Mouse (Mus musculus) frontal cortex, postnatal 25 days (tissue): ENCODE results near the gene Ina.
"Not testable (repeated sequence)": the region's sequence is repeated elsewhere in the genome, so short reads cannot be mapped to it uniquely, and the experiment has no call there.

Experiments
- DNase-seq, 2 experiments: peaks; one replicate each; pipeline ENCODE4 v3.0.0; 2022; ENCODE audit warnings: low spot score in 2 of 2

Gene Ina

GRCm38 (mm10) chr19:47014447-47015381 is at the start of gene Ina, which contains the start of gene Nt5c2:
Gene Ina (plus strand): TSS chr19:47014698.
Gene Nt5c2 (minus strand): TSS chr19:47015153.
- DNase-seq, result peak; percentile 39 to 66

- no peak for DNase-seq
Observed at GRCm38 (mm10) chr19:46965496-46965895, 49.0 kb upstream of the Ina start.

DNA sequence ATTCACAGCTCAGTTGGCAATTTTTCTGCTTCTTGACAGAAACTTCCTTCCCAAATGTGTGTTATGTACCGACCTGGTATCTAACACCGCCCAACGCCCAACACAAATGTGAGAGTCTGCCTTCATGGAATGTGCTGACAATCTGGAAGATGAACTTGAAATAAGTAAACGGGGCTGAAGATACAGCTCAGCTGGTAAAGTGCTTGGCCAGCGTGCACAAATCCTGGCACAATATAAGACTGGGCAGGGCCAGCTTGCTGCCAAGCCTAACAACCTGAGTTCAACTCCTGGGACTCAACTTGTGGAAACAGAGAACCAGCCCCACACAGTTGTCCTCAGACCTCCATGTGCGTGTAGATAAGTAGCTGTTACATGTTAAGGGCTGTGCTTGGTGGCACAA is 48.2 kb upstream of the Ina start:
- DNase-seq, result no peak

- DNase-seq, result no peak
Observed at GRCm38 (mm10) chr19:46967861-46968260, 46.6 kb upstream of the Ina start.

GRCm38 (mm10) chr19:46968833-46969232 is 45.7 kb upstream of the Ina start:
- DNase-seq, result no peak

GRCm38 (mm10) chr19:46969286-46969985 is 45.1 kb upstream of the Ina start:
- DNase-seq, result no peak

DNA sequence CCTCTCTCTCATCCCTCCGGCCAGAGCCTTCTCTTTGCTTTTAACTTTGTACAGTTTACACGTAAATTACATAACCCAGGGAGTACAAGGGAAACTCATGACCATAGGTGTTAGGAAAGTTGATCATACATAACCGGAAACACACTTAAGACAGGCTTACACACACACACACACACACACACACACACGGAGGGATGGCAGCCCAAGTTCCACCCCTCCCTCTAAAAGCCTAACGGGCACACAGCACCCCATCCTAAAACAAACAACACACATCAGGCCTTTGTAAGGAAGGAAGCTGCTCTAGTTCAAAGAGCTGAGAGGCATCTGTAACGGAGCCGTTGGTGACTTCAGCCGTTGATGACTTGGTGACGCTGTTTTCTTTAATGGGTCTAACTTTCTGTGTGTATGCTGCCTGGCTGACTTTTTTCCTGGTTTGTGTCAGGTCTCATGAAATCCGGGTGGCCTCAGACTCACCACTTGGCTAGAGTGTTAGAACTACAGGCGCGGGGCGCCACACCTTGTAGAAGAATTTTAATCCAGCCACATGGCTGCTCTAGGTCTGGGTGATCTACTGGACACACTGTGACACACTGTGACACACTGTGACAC is 44.3 kb upstream of the Ina start:
- DNase-seq, result no peak

- DNase-seq, result no peak
Observed at GRCm38 (mm10) chr19:46971051-46971689, 43.3 kb upstream of the Ina start.

- no peak for DNase-seq
Observed at GRCm38 (mm10) chr19:46971712-46972111, 42.8 kb upstream of the Ina start.

DNA sequence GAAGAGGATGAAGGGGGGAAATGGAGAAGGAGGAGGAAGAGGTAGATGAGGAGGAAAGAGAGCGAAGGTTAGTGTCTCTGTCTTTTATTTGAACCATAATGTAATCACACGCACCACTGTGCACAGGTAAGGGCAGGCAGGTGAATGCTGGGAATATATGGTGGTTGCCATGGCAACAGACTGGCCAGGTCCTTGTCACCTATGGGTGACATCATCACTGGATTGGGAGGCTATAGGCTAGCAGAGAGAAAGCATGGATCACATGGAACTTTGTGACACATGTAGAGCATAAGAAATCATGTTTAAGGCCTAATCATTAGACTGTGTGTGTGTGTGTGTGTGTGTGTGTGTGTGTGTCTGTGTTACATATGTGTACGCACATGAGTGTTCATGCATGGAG is 42.3 kb upstream of the Ina start:
- DNase-seq, result no peak

DNA sequence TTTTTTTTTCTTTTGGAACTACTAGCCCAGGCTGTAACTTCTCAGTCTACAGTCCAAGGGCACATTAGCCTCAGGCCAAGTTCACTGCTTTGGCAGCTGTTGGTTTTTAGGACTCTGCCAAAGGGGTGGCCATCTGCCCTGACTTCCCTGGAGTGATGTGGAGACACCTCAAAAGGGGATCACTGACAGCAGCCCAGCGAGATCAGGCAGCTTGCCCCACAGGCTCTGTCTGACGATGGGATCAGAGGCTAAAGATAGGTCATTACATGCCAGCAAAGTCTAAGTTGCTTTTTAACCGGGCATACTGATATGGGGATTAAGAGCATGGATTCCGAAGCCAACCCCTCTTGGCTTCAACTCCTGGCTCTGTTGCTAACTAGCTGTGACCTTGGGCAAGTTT is 38.9 kb upstream of the Ina start:
- DNase-seq, result no peak

- no peak for DNase-seq
Observed at GRCm38 (mm10) chr19:46975997-46976396, 38.5 kb upstream of the Ina start.

DNA sequence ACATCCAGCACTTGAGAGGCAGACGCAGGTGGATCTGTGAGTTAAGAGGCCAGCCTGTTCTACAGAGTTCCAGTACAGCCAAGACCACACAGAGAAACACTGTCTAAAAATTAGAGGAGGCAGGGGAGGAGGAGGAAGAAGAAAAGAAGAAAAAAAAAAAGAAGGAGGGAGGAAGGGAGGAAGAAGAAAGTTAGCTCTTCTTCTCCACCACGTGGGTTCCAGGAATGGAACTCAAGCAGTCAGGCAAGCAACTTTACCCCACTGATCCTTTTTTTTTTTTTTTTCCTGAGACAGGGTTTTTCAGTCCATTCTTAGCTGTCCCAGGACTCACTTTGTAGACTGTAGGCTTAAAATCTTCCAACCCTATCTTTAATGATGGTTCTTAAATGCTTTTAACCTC is 37.8 kb upstream of the Ina start:
- DNase-seq, result no peak

DNA sequence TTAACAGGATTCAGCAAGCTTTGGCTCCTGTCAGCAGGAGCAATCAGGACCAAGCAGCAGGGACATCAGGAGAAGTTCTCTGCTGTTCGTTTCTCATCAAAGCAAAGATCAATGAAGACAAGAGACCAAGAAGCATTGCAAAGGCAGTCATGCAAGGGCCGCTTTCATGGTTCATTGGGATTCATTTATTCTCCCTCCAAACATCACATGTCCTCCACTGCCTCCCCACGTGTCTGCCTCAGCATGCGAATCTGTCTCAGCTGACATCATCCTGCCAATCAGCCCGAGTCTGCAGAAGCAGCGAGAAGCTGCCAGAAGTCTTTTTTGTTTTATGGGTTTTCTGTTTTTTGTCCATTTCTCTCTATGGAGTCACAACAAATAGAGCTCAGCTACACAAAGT is 37.0 kb upstream of the Ina start:
- no peak for DNase-seq

- DNase-seq, result not testable (repeated sequence)
Observed at GRCm38 (mm10) chr19:46978069-46978468, 36.4 kb upstream of the Ina start.

GRCm38 (mm10) chr19:46978920-46979780 is 35.3 kb upstream of the Ina start:
- DNase-seq, result no peak

DNA sequence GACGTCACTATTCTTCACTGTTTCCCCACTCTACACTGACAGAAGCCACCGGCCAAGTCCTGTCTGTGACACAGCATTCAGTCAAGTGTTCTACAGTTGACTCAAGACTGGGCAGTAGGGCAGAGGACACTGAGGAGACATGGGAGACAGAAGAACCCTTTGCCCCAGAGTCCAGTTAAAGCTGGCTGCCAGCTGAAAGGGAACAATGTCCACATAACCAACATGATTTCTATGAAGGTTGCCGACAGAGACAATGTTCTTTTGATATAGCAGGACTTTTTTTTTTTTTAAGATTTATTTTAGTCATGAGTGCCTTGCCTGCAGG is 34.8 kb upstream of the Ina start:
- no peak for DNase-seq

DNA sequence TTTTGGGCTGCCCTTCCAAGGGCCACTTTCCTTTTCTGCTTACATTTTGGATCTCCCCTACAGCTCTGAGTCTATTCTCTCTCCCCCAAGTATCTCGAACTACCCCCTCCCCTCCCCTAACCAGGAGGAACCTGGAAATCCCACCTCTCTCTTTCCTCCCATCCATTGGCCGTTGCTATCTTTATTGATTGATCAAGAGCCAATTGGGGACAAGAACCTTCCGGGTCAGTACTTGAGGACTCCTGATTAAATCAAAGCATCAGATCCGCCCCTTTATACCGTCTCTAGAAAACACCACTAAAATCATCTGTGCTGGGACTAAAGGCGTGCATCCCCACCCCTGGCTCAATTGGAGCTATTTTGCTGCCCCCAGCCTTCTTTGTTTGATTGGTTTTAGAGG is 33.0 kb upstream of the Ina start:
- DNase-seq, result no peak

DNA sequence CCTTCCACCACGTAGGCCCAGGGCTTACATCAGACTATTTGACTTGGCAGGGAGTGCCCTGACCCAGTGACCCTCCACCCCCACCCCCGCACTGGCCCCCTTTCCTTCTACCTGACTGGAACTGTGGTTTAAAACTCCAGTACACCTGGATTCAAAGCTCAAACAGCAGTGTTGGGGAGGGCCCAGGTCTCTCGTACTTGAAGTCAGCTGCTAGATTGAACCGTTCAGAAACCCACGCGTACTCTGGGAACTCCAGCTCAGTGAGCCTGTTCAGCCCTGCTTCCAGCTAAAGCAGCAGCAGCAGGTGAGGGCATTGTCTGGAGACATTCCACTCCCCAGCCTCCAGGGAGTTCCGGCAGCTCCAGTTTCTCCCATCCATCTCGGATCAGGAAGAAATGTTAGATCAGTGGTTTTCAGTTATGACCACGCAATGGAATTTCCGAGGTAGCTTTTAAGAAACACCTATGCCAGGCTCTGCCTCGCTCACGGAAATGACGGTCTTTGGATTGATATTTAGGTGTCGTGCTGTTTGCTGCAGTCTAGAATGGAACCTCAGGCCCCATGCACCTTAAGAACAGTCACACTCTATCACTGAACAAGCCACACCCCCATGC is 31.0 kb upstream of the Ina start:
- no peak for DNase-seq

DNA sequence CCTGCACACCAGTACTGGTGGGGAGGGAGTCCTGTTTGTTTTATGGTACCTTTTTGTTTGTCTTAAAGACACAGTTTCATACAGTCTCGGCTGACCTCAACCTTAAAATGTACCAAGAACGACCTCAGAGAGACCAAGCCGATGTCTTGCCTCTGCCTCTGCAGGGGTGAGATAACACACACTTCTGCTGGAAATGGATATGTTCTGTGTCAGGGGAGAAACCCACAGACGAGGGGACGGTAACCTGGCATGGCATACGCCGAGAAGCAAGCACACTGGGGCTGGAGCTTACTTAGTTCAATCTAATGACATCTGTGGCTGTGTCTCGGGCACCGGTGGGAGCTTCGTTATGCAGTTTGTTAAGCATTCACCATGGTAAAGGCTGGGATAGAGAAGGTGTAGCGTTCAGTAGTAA is 30.5 kb upstream of the Ina start:
- DNase-seq, result no peak
